12 mouse cellular contexts compared by ENCODE assay signal in genomic region chr1:154661977-154662376, GRCm38 (mm10).
DNase-seq lines count a peak whose midpoint lies in the region; ATAC-seq and TF ChIP-seq lines count a peak whose summit lies in the region.
"Had no signal": no experiment of that assay in that cellular context is flagged by ENCODE, and none has a peak within 500 bp of the region (broad histone marks: within the 10 kb centered on the region; RNA-seq: fewer than 3 reads in every experiment).

No protein-coding gene starts in this region.

- H3K36me3 ChIP-seq in hindbrain, embryonic 13.5 days, result no peaks in the 10 kb centered on the region
- no peaks in the 10 kb centered on the region for H3K36me3 ChIP-seq in hindbrain, embryonic 12.5 days
- no peaks in the 10 kb centered on the region for H3K36me3 ChIP-seq in hindbrain, postnatal 0 days (ENCODE audit: insufficient read depth, low read length)
- no peaks in the 10 kb centered on the region for H3K36me3 ChIP-seq in midbrain, embryonic 14.5 days (ENCODE audit: control insufficient read depth, insufficient read depth, low read length)
- no peaks in the 10 kb centered on the region for H3K36me3 ChIP-seq in kidney, embryonic 16.5 days (ENCODE audit: insufficient read depth, low read length)
- H3K36me3 ChIP-seq: heart, embryonic 13.5 days; limb, embryonic 10.5 days had no signal

- 0 out of 2 replicates have a peak, but pooled peaks have one; percentile 22 for ATAC-seq in hindbrain, embryonic 13.5 days (ENCODE audit: low FRiP score)
- no peak for ATAC-seq in hindbrain, embryonic 12.5 days (ENCODE audit: low FRiP score)
- ATAC-seq in hindbrain, postnatal 0 days, result peak; percentile 45
- ATAC-seq in midbrain, embryonic 14.5 days (ENCODE audit: low FRiP score, low TSS enrichment), result no peak
- no peak for ATAC-seq in kidney, embryonic 16.5 days (ENCODE audit: low FRiP score, low TSS enrichment)

- H3K4me1 ChIP-seq in hindbrain, embryonic 13.5 days (replicated peaks), result peaks cover 13% of the 10 kb centered on the region
- H3K4me1 ChIP-seq in hindbrain, embryonic 12.5 days, result peaks cover 11% of the 10 kb centered on the region
- peaks cover 15% of the 10 kb centered on the region for H3K4me1 ChIP-seq in hindbrain, postnatal 0 days (ENCODE audit: insufficient read depth, low read length)
- H3K4me1 ChIP-seq in midbrain, embryonic 14.5 days (ENCODE audit: control insufficient read depth, insufficient read depth, low read length), result peaks cover 16% of the 10 kb centered on the region
- H3K4me1 ChIP-seq in kidney, embryonic 16.5 days (ENCODE audit: insufficient read depth, low read length), result no peaks in the 10 kb centered on the region
- H3K4me1 ChIP-seq: heart, embryonic 13.5 days had no signal

- 79% methylated on average over 5 of the region's 5 CpGs for WGBS in hindbrain, embryonic 13.5 days
- 80% methylated on average over 5 of the region's 5 CpGs for WGBS in hindbrain, embryonic 12.5 days
- 50% methylated on average over 5 of the region's 5 CpGs for WGBS in hindbrain, postnatal 0 days
- 58% methylated on average over 5 of the region's 5 CpGs for WGBS in midbrain, embryonic 14.5 days
- WGBS in kidney, embryonic 16.5 days, result 79% methylated on average over 5 of the region's 5 CpGs

- no peaks in the 10 kb centered on the region for H3K27me3 ChIP-seq in hindbrain, embryonic 13.5 days
- H3K27me3 ChIP-seq in hindbrain, embryonic 12.5 days, result no peaks in the 10 kb centered on the region
- H3K27me3 ChIP-seq in hindbrain, postnatal 0 days (ENCODE audit: insufficient read depth, low read length), result no peaks in the 10 kb centered on the region
- H3K27me3 ChIP-seq in midbrain, embryonic 14.5 days (ENCODE audit: control insufficient read depth, insufficient read depth, low read length), result no peaks in the 10 kb centered on the region
- no peaks in the 10 kb centered on the region for H3K27me3 ChIP-seq in kidney, embryonic 16.5 days (ENCODE audit: insufficient read depth, low read length)
- H3K27me3 ChIP-seq: heart, embryonic 13.5 days had no signal

- H3K4me3 ChIP-seq in hindbrain, embryonic 13.5 days, result no peak overlapping the region
- H3K4me3 ChIP-seq in hindbrain, embryonic 12.5 days, result no peak overlapping the region
- no peak overlapping the region for H3K4me3 ChIP-seq in hindbrain, postnatal 0 days (ENCODE audit: low read length)
- H3K4me3 ChIP-seq in midbrain, embryonic 14.5 days (replicated peaks; ENCODE audit: low read depth, low read length), result no peak overlapping the region
- H3K4me3 ChIP-seq in kidney, embryonic 16.5 days (ENCODE audit: low read length), result no peak overlapping the region
- H3K4me3 ChIP-seq: heart, embryonic 13.5 days; limb, embryonic 10.5 days had no signal

- H3K4me2 ChIP-seq in hindbrain, embryonic 13.5 days, result no peak overlapping the region
- H3K4me2 ChIP-seq in hindbrain, embryonic 12.5 days (replicated peaks), result no peak overlapping the region
- H3K4me2 ChIP-seq in hindbrain, postnatal 0 days (ENCODE audit: low read depth, low read length), result no peak overlapping the region
- H3K4me2 ChIP-seq in midbrain, embryonic 14.5 days (ENCODE audit: low read length), result 0 out of 2 replicates have a peak overlapping the region, but pooled peaks have one; percentile 9
- H3K4me2 ChIP-seq in kidney, embryonic 16.5 days (replicated peaks; ENCODE audit: low read depth, low read length), result no peak overlapping the region
- H3K4me2 ChIP-seq: heart, embryonic 13.5 days had no signal

- H3K9me3 ChIP-seq in hindbrain, embryonic 13.5 days, result no peaks in the 10 kb centered on the region
- no peaks in the 10 kb centered on the region for H3K9me3 ChIP-seq in hindbrain, embryonic 12.5 days (replicated peaks)
- H3K9me3 ChIP-seq in hindbrain, postnatal 0 days (ENCODE audit: low read length), result no peaks in the 10 kb centered on the region
- H3K9me3 ChIP-seq in midbrain, embryonic 14.5 days (ENCODE audit: control insufficient read depth, low read length), result no peaks in the 10 kb centered on the region
- H3K9me3 ChIP-seq in kidney, embryonic 16.5 days (ENCODE audit: low read length), result no peaks in the 10 kb centered on the region
- H3K9me3 ChIP-seq: heart, embryonic 13.5 days; limb, embryonic 10.5 days had no signal

- H3K9ac ChIP-seq in hindbrain, embryonic 13.5 days, result no peak overlapping the region
- H3K9ac ChIP-seq in hindbrain, embryonic 12.5 days, result no peak overlapping the region
- H3K9ac ChIP-seq in hindbrain, postnatal 0 days (replicated peaks; ENCODE audit: low read length), result no peak overlapping the region
- no peak overlapping the region for H3K9ac ChIP-seq in midbrain, embryonic 14.5 days (replicated peaks; ENCODE audit: low read length)
- no peak overlapping the region for H3K9ac ChIP-seq in kidney, embryonic 16.5 days (replicated peaks; ENCODE audit: low read length)
- H3K9ac ChIP-seq: heart, embryonic 13.5 days had no signal

- TF ChIP-seq CTCF in hindbrain, postnatal 0 days (IDR thresholded peaks at IDR 0.05; ENCODE audit: low read depth), result no peak

- peak; percentile 87 for DNase-seq in brain, adult 2 months (ENCODE audit: low read depth, low spot score)
- DNase-seq in hindbrain, postnatal 0 days (ENCODE audit: low spot score), result peak; percentile 21
- no peak for DNase-seq in midbrain, embryonic 14.5 days
- DNase-seq in kidney, postnatal 4 days, result no peak
- no peak for DNase-seq in cerebellum, postnatal 4 days (ENCODE audit: low spot score in 2 of 2)
- DNase-seq: adrenal gland, postnatal 10 days; cerebellum, adult 11 months had no signal

- H3K27ac ChIP-seq in hindbrain, embryonic 13.5 days, result peak overlapping the region; percentile 52; the same call in 1 of the 2 replicates
- H3K27ac ChIP-seq in hindbrain, embryonic 12.5 days, result no peak overlapping the region
- H3K27ac ChIP-seq in hindbrain, postnatal 0 days, result peak overlapping the region; percentile 33
- peak overlapping the region; percentile 64; the same call in 1 of the 2 replicates for H3K27ac ChIP-seq in midbrain, embryonic 14.5 days (replicated peaks; ENCODE audit: low read depth, low read length)
- H3K27ac ChIP-seq in kidney, embryonic 16.5 days (ENCODE audit: low read length), result no peak overlapping the region
- H3K27ac ChIP-seq: heart, embryonic 13.5 days; limb, embryonic 10.5 days had no signal

Comparison
In these comparisons a context has a peak if more than half of its experiments do, and no peak if none do; other contexts are left out.
1. ATAC-seq: peak in hindbrain, embryonic 13.5 days (single experiment) and hindbrain, postnatal 0 days (single experiment); none in hindbrain, embryonic 12.5 days (single experiment), midbrain, embryonic 14.5 days (single experiment) and kidney, embryonic 16.5 days (single experiment).
2. H3K27ac ChIP-seq: peak in hindbrain, embryonic 13.5 days (single experiment), hindbrain, postnatal 0 days (single experiment) and midbrain, embryonic 14.5 days (single experiment); none in hindbrain, embryonic 12.5 days (single experiment) and kidney, embryonic 16.5 days (single experiment).
3. DNase-seq: peak in brain, adult 2 months (single experiment) and hindbrain, postnatal 0 days (single experiment); none in midbrain, embryonic 14.5 days (single experiment), kidney, postnatal 4 days (0 of 2) and cerebellum, postnatal 4 days (0 of 2).